Mouse (Mus musculus) R1 (cell line): Measurements from ENCODE around the gene Kcnj9.

ENCODE experiments used
- DNase-seq: peaks from one replicate; pipeline ENCODE4 v3.0.0-alpha.2; 2018; ENCODE audit warnings: low read depth, low spot score

The Kcnj9 gene

DNA sequence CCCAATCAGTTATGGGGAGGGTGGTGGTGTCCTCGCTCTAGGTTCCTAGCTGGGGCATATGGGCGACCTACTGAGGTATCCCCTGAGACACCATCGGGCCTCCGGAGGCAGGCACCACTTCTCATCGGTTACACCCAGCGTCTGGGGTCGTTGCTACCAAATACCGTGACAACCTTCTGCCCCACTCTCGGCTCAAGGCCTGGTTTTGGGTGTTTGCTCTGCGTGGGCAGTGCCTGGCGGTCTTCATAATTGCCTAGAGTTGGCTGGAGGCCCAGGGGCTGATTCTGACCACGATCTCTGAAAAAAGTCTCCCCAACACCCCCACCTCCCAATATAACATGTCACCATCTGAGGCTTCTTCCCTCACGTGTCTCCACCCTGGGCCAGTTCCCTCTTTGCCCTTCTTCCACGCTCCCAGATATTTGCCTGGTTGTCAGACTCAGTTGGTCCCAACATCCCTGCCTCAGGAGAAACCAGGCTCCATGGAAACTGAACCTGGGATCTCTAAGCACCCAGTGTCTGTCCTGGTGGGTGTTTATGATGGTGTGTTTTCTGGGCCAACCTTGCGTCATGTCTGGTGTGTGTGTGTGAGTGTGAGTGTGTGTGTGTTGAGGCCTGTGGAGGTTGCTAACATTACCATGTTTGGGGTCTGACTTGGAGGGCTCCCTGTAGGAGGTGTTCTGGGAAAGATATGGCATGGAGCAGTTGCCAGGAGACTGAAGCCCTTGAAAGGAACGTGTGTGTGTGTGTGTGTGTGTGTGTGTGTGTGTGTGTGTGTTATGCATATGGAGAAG lies 16.2 kb downstream of the Kcnj9 start:
- DNase-seq: no peak

DNA sequence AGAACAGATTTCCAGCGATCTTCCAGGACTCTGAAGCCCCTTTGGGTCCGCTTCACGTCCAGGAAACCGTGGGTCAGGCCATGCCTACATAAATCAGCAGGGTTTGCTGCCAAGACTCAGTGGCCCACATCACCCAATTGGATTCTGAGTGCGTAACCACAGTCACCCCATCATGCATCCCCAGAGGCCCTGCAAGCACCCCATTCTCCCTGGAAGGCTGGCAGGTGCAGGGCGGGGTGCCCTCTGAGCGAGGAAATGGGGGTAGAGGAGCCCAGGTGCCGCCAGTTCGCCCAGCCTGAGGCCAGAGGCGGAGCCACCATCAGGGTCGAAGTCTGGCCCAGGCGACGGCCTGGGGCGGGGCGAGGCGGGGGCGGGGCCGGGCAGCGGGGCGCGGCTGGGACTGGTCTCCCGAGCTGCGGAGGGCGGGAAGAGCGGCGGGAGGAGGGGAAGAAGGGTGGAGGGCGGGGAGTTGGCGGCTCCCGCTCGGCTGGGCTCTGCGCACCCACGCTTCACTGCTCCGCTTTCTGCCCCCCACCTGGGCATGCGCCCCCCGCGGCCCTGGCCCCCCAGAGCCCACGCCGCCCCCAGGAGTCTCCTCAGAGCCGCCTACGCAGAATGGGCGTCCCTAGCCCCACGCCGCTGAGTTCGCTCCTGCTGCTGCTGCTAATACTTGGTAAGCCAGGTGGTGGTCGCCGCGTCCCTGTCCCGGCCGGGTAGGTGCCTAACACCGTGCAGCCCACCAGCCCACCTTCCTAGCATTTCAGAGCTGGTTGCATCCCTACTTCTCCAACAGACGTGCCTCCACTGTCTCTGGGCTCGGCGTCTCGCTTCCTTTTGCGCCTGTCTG lies 17.0 kb downstream of the Kcnj9 start:
- peak; percentile 91 for DNase-seq

DNA sequence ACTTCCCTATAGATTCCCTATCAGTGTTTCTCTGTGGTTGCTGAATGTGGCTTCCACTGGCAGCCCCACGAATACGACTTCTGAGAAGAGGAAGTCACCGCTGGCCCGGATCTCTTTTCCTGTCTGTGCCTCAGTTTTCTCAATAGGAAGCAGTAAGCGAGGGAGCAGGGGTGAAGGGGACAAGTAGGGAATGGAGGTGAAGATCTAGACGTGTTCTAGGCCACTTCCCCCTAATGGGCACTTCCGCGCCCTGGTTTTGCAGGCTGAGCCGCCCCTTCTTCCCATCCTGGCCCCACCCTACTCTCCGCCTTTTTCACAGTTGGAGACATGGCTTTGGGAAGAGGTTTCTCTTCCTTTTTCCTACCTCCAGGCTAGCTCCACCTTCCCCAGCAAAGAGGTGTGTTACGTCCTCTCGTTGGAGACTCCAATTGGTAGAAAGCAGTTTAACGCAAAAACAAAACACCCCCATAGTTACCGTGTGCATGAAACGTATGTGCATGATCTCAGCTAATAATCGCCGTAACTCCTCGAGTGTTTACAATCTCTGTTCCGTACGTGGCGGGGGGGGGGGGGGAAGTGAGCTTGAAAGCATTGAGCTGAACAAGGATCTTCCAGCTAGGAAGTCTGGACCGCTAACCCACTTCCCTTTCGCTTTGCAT lies 17.7 kb downstream of the Kcnj9 start:
- peak; percentile 99 for DNase-seq

DNA sequence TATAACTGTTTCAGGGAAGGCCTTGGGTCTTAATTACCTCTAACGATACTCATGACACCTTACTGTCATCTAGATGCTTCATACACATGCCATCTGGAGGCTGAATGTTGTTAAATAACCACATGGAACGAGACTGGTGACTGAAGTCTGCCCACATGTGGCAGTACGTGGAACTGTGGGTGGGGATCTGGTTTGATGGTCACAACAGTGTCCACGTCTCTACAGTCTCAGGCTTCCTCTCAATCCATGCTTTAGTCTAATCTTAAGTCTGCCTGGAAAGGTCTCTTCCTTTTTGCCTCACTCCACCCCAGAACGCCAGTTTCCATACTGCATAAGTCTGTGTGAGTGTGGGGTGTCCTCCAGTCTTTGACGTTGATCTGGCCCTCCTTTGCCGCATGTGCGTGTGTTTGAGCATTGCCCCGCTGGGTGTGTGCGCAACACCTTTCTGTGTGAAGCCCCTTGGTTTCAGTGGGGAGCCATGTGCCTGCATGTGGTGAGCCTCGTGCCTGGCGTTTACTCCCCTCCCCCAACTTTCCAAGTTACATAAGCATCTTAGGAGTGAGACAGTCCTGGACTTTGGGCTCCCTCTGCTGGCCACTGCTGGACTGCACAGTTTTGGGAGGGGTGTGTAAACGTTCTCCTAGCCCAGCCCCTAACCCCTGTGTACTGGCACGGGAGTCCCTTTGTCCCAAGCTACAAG lies 19.3 kb downstream of the Kcnj9 start:
- DNase-seq: peak; percentile 98

DNA sequence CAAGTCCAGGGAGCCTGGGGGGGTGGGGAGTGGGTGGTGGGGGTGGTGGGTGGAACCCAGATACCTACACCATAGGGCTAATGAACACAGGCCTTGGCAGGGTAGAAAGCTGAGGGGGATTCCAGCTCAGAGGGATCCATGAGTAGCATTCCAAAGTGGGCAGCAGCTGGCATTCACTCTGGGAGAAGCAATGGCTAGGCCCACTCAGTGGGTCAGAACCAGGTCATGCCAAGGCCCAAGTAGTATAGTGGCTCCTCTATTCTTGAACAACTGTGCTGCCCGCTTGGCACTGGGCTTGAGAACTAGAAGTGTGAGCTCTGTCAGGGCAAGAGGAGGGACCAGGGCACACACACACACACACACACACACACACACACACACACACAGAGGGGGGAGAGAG lies 20.7 kb downstream of the Kcnj9 start:
- DNase-seq: no peak

DNA sequence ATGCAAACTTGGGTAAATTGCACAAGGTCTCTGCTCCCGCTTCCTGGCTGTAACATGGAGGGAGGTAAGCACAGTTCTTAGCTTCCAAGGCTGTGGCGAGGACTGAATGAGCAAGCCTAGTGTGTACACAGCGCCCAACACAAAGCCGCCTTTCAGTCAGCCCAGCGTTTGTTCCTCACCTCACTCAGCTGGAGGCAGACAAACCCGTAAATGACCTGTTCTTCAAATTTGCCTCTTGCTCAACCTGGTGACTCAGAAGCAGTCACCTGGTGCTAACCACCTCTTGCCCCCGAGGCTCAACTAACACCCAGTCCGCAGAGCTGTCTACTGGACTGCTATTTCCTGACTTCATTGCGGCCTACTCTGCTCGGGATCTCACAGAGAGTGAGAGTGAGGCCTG lies 21.2 kb downstream of the Kcnj9 start:
- no peak for DNase-seq

DNA sequence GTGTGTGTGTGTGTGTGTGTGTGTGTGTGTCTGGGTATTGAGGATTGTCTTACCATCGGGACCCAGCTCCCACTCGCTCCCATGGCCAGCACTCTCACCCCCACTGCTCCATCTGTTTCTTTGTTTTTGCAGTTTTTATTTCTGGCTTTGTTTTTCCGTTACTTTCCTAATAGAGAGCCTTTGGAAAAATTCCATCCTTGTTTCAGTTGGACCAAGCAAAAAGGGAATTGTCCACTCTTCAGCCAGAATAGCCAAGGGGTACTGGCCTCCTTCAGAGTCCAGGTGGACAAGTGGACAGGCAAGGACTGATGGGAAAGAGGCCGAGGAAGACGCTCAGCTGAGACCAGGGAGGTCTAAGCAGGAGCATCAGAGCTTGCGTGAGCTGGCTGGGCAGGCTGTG lies 22.2 kb downstream of the Kcnj9 start:
- DNase-seq: no peak

DNA sequence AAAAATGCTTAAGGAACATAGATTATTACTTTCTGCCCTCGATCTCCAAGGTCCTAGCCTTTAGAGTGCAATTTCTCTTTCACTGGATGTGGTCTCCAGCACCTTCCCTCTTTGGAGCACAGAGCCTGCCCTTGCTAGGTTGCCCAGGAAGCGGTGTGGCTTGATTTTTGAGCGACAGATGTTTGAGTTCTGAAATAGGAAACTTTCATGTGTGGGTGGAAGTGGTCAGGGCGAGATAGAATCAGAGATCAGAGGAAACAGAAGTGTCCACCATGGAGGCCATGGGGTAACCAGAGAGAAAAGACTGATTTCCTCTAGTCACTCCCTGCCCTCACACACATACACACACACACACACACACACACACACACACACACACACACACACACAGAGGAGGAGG lies 22.9 kb downstream of the Kcnj9 start:
- no peak for DNase-seq

DNA sequence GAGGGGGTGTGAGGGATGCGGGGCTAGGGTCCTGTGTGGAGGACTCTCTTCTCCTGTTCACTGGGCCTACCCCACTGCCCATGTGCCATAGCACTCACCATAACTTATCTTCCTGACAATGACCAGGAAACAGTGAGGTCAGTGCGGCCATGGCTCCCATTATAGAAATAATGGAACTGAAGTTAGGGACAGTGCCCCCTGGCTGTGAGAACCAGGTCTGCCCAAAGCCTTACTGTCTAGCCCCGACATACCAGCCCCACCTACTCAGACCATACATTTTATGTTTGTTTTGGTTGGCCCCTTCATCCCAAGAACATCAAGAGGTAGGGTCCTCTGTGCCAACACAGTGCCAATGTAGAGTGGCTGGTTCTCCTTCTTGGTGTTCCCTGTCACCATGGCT lies 23.5 kb downstream of the Kcnj9 start:
- peak; percentile 56 for DNase-seq

DNA sequence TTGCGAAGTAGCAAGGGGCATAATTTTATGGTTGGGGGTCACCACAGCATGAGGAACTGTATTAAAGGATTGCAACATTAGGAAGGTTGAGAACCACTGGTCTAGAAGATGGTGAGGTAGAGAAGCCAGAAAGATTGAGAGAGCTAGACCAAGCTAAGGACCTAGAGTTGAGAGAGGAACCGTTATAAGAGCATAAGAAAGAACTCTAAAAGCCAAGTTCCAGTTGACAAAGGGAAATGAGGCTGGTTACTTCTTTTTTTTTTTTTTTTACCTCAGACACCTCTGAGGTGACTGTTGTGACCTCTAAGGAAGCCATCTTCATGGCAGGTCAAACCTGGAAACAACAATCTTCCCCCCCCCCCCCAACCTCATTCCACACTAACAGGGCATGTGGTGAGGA lies 24.0 kb downstream of the Kcnj9 start:
- DNase-seq: no peak

DNA sequence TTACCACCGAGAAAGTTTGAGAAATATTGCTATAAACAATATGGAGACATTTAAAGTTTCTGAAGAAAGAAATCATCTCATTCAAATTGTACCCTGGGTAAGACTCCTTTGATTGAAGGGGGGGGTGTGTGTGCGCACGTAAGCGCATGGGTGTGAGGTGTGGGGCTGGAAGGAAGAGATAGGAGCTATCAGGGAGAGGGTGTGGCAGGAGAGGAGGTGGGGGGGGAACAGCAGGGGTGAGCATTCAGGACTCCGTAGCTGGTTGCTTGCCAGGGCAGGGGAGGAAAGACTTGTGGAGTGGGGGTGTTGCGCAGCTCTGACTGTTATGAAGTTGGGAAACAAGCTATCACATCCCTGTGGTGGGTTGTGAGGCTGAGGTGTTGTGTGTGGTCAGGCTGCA lies 24.7 kb downstream of the Kcnj9 start:
- no peak for DNase-seq

DNA sequence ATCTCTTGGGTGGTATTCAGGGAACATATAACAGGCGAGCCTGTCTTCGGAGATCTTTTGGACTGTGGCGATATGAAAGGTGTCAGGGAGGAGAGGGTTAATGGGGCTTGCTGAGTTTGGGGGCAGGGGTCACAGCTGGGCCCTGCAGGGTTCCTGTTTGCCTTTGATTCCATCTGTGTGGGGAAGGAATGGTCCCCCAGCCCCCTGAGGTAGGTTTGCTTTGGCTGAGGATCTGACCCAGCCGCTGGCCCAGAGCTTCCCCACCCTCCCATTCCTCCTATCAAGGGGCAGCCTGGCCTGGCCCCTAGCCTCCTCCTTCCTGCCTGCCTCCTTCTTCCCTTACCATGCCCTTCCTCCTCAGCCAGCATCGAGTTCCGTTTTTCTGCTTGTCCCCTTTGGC lies 26.3 kb downstream of the Kcnj9 start:
- no peak for DNase-seq

DNA sequence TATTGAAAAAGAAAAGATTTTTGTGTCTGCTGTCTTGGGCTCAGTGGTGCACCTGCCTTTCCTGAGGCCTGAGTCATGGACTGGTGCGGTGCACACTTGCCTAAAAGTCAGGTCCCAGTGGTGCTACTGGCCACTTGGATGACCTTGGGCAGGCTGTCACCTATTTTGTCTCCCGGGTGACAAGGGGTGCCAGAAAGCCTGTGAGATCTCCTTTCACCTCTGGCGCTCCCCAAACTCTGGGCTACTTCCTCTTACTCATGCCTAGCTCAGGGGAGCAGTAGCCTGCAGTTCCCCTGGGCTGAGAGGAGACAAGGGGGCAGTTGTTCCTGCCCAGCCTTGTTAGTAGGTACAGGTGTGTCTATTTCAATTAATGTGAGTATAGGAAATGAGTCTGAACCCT lies 26.8 kb downstream of the Kcnj9 start:
- no peak for DNase-seq

DNA sequence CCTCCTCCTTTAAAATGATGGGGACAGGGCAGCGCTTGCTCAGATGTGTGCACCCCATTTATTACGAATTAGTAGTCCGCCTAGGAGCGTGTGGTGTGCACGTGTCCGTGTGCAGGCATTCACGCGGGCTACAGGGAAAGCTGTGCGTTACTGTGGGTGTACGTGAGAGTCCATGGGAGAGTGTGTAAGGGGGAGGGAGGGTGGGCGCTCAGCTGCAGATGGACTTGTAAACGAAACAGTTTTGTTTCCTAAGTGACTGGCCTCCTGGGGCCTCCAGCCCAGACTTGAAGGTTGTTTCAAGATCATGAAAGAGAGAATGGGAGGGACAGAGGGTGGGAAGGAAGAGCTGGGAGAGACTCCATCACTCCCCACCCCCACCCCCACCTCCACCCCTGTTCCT lies 27.9 kb downstream of the Kcnj9 start:
- peak; percentile 78 for DNase-seq

DNA sequence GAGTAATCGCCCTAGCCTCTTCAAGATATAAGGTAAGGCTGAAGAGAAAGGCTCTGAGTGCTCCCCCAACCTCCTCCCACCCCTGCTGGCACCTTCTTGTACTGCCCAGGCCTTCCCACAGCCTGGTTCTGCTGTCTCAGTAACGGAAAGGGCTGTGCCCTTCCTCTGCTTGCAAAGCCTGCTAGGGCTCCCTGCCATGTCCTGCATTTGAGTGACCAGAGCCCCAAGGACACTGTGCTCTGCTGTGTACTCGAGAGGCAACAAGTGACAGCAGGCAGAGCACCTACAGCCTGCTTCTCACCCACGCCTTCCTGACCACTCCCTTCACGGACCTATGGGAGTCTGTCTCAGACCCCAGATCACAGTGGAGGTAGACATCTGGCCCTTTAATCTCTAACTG lies 28.9 kb downstream of the Kcnj9 start:
- no peak for DNase-seq

DNA sequence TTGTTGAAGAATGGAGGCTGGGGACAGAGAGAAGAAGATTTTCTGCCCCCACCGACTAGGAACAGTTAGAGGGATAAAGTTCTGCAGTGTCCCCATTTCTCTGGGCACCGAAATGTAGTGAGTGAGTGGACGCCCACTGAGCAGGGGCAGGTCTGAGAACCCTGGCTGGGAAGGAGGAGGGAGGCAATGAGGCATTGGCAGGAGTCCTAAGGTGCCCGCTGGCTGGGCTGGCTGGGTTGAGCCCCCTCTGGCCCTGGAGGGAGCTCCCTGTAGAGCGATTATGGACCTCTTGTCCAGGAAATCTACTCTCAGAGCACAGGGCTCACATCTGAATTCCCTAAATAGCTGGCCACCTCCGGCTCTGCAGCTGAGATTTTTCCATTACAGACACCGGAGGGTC lies 29.6 kb downstream of the Kcnj9 start:
- DNase-seq: no peak

DNA sequence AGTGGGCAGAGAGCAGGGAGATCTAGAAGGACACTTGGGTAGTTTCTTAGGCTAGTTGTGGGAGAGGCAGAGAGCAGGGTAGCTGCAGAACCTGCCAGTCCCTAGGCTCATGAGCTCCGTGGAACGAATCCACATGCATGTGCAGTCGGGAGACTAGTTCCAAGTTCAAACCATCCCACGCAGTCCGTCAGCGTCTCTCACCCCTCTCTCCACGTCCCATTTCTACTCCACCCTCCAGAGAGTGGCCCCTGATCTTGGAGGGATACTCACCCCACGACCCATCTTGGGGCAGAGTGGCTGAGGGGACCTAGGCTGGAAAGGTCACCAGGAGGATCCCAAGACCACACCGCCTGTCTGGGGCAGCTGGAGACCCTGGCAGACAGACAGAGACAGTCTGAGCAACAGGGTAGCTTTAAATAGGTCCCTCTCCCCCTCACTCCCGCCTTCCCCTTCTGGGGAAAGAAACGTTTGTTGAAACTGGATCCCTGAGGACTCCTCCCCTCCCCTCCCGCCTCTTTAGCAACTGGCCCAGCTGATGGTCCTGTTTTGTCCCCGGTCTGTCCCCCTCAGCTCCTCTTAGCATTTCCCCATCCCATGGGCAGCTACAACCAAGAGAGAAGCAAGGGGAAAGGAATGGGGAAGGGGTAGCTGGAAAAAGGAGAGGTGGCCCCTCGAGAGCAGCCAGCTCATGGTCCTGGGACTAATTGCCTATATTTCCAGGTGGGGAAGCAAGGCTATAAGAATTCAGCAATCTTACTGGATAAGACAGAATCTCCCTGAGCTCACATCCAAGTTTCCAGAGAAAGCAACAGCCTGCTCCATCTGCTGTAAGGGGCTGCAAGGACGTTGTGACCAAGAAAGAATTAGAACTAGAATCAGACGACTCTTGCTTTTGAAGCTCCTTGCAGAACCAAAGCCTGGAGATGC lies 31.2 kb downstream of the Kcnj9 start, which contains the start of gene Atp1a2:
Gene Atp1a2 (minus strand): TSS at position 454 of the 927 bp plus-strand sequence.
- no peak for DNase-seq

DNA sequence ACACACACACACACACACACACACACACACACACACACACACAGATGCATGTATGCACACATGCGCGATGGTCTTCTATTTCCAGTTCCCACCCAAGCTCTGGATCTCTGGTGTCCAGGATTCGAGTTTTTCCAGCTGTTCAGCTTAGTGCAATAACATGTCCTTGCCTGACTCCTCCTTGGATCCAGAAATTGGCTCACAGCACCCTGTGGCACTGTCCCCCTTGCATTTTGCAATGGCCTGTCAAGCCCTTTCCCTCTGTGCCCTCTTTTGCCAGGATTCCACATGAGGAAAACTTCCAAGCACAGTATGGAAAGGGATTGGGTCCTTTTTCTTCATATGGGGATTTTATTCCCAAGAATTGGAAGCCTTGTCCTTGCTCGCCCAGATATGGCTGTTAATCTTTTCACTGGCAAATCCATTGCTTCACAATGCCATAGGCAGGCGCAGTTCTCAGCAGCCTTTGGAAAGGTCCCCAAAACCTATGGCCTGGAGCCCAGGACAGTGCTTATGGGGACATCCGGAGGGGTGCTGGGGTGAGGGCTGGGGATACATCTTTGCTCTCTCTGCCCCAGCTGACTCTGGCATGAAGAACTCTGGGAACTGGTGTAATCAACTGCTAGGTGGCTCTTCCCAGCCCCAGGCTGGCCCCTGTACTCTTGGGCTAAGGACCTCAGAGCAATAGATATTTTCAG lies 32.2 kb downstream of the Kcnj9 start:
- no peak for DNase-seq

DNA sequence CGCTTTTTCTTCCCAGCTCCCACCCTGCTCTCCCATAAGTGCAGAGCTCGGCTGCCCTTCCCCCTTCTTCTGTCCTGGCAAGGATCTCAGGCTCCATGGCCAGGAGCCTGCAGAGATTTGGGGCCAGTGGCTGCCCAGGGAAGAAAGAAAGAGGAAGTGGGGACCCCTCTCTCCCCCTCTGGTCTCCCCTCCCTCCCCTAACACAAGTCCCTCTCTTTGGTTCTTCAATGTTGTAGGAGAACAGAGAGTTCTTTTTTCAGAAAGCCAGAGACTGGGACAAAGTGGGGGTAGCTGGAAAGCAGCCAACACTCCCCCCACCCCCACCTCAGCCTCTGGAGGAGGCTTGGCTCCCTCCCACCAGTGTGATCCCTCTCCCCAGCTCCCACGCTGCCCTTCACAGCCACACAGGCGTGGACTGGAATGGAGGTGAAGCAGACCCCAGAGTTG lies 33.3 kb downstream of the Kcnj9 start:
- no peak for DNase-seq

DNA sequence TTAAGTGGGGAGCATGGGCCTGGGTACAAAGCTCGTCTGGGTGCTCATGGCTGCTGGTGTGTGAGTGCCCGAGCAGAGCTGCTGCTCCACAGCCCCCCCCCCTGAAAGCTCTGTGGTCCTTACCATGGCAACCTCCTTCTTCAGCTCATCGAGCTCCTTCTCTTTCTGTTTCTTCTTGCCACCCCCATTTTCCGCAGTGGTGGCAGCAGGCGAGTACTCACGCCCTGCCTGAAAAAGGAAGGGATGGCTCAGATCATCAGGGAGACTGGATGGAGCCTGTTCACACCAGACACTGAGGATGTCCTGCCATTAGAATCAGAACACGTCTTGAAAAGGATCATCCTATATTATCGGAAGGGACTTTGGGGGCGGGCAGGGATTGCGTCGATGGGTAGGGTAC lies 35.7 kb downstream of the Kcnj9 start:
- no peak for DNase-seq
